Mouse (Mus musculus) CD4-positive naive resting alpha-beta T cell, adult 57 days (primary cell): ENCODE measurements around the gene Asb4. TPM values are rescaled to one million over a fixed set of nuclear protein-coding genes. Genes with fewer than 3 reads are reported as not detected.

Experiments
- total RNA-seq: library from RNA; stranded (reverse); gene quantifications from one replicate; pipeline ENCODE4 v1.2.4, GENCODE M21; 2023

Asb4 gene
- total RNA-seq, result not detected

DNA sequence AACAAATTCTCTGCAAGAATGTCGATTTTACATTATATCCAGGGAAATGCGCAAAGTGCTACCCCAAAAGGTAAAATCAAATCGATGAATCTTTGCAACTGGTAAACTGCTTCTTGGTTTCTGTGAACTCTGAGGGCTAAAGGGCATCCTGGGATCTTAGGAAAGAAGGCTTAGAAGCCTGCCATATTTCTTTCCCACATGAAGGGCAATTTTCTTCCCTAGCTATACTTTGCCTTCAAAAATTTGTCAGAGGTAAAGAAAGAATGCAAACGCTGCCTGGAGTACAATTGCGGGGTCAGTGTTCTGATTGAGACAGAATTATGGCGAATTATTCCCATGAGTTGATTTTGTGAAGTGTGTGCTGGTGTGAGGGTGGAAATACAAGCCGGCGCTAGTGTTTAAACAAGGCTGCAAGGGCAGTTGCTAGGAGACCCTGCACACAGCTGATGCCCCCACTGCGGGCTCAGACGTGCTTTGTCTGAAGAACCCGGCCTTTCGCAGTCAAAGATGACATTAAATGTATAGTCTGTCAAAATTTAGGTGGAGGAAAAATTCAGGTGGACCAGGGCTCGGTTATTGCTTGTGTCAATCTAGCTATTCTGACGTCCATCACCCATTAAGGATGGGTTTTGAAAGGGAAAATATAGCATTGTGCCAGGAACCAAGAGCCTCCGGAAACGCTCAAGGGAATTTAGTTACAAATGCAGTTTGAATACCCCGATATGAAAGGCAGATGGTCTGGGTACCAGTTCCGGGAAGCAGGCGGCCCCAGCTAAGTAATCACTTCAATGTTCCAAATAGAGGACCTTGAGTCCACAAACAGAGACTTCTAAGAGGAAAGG, at the start of gene Asb4:
Gene Asb4, plus strand, starts transcription at position 51 of the 842 bp plus-strand sequence.

Other genes with a start within 250 kb of the Asb4 start
- not detected for gene Pon1, start 189.4 kb upstream of the Asb4 start, total RNA-seq
- gene Pon3, start 127.1 kb upstream of the Asb4 start, total RNA-seq, result 0.77 TPM
- gene Pon2, start 84.9 kb upstream of the Asb4 start, total RNA-seq, result 29.1 TPM
- gene Pdk4, start 112.9 kb downstream of the Asb4 start, total RNA-seq, result not detected